Mouse (Mus musculus) lung, postnatal 0 days (tissue): Measurements from ENCODE around the gene Mstn.
A peak's percentile ranks its signal among the peaks of the same experiment; 100 is the strongest.

Experiments
- CTCF ChIP-seq: IDR thresholded peaks from 2 replicates; pipeline ENCODE4 v1.5.1; 2016; ENCODE audit warnings: antibody characterized with exemption, mild to moderate bottlenecking
- EP300 ChIP-seq: IDR thresholded peaks from 2 replicates; pipeline ENCODE4 v1.6.1; 2016; ENCODE audit warnings: antibody characterized with exemption, mild to moderate bottlenecking, control low read depth

GRCm38 (mm10) chr1:53093180-53093579 lies 31.7 kb downstream of the Mstn start:
- TF ChIP-seq CTCF (peak; percentile 37; the same call in 1 of the 2 replicates), EP300 (no peak)
